Mouse (Mus musculus): ENCODE measurements around the gene G0s2. TPM values are rescaled to one million over a fixed set of nuclear protein-coding genes. Genes with fewer than 3 reads are reported as not detected.

Gene G0s2
- polyA plus RNA-seq (2015; fragmentation: Nextera tagmentation; extraction: Ambion mirVana), result 10.1 and 11.7 TPM in 2 replicates

DNA sequence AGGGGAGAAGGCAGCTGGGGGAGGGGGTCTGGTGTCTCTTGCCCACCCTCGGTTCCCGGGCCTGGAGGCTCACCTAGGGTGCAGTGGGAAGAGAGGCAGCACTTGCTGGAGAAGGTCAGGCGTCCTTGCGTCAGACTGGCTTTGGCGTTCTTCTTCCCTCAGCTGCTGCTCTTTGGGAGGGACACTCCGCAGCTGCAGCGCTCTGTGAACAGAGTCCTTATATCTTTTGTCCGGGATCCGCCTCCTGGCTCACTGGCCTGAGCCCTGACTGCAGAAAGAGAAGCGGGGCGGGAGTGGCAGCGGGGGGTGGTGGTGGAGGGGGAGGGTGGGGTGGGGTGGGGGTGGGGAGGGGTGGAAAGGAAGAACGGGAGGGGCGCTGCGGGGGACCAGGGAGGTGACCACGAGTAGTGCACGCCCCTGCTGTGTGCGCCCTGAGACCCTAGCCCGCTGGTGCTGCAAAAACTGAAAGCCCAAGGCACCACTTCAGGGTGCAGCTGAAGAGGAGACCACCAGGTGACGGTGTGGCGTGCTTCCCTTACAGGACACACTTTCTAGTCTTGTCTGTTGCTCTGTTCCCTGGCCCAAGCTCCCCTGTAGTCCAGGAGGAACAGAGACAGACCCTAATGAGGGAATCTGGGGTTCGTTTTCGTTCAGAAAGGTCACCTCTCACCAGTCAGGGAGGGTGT, at the start of gene G0s2:
Gene G0s2 (minus strand): TSS at position 302 of the 686 bp plus-strand sequence.
- peak within 1 kb of the TSS; percentile 48; the same call in 1 of the 2 replicates for H3K9ac ChIP-seq (ENCODE audit: low read depth, low read length)
- ATAC-seq, result peak; percentile 65
- peak within 1 kb of the TSS; percentile 63 for H3K4me2 ChIP-seq (replicated peaks; ENCODE audit: low read depth)
- H3K4me1 ChIP-seq (replicated peaks; ENCODE audit: control insufficient read depth, insufficient read depth, low read length), result 0 out of 2 replicates have a peak, but pooled peaks cover 3% of the 10 kb centered on the region
- H3K36me3 ChIP-seq (ENCODE audit: control insufficient read depth, insufficient read depth), result no peaks in the 10 kb centered on the region
- peak; percentile 76 for TF ChIP-seq CTCF (IDR thresholded peaks at IDR 0.05; ENCODE audit: low read depth)
- no peaks in the 10 kb centered on the region for H3K9me3 ChIP-seq (ENCODE audit: control insufficient read depth)
- peak within 1 kb of the TSS; percentile 28 for H3K27ac ChIP-seq (ENCODE audit: low read depth, low read length)
- H3K27me3 ChIP-seq (replicated peaks; ENCODE audit: control insufficient read depth, insufficient read depth, low read length), result no peaks in the 10 kb centered on the region
- peak within 1 kb of the TSS; percentile 30 for H3K4me3 ChIP-seq (ENCODE audit: low read depth, low read length)
- WGBS, result 1% methylated on average over 23 of the region's 23 CpGs

DNA sequence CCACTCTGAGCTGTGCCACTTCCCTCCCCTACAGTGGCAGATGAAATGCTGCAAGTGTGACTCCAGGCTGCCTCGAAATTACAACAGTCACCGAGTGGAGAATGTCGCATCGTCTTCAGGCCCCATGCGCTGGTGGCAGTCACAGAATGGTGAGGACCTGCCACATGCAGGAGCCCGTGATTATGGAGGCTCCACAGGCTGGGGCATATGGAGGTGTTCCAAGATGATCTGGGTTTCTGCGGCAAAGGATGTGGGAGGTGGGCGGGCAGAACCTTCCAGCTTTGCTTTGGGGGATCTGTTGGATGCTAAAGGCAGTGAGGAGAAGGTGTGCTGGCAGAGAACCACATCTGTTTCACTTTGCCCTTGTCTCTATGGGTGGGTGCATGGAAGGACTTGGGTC, 47.4 kb upstream of the G0s2 start:
- H3K4me2 ChIP-seq (replicated peaks; ENCODE audit: low read depth), result no peak overlapping the region

DNA sequence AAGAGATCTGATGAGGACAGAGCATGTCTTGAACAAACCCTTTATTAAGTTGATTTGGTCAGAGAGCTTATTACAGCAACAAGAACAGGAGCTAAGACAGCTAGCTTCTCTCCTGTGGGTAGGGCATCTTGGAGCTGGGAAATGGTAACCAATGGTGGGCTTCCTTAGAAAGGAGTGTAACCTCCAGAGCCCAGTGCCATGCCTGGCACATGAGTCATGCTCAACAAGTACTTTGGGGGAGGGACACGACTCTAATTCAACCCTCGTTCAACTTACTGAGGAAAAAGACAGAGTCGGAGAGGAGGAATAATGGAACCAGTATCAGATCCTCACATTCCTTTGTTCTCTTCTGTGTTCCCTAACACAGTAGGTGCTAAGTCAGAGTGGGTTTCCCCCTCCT, 46.7 kb upstream of the G0s2 start:
- Histone ChIP-seq H3K36me3 (ENCODE audit: control insufficient read depth, insufficient read depth) (no peaks in the 10 kb centered on the region), H3K4me3 (ENCODE audit: low read depth, low read length) (no peak overlapping the region), H3K4me2 (replicated peaks; ENCODE audit: low read depth) (no peak overlapping the region), H3K9me3 (ENCODE audit: control insufficient read depth) (no peaks in the 10 kb centered on the region), H3K27me3 (replicated peaks; ENCODE audit: control insufficient read depth, insufficient read depth, low read length) (no peaks in the 10 kb centered on the region), H3K9ac (ENCODE audit: low read depth, low read length) (no peak overlapping the region), H3K4me1 (replicated peaks; ENCODE audit: control insufficient read depth, insufficient read depth, low read length) (no peaks in the 10 kb centered on the region; the same call in 1 of the 2 replicates), H3K27ac (ENCODE audit: low read depth, low read length) (no peak overlapping the region)
- no peak for ATAC-seq
- 65% methylated on average over 3 of the region's 3 CpGs for WGBS
- TF ChIP-seq CTCF (IDR thresholded peaks at IDR 0.05; ENCODE audit: low read depth), result no peak

More for the DNA sequence above, 47.4 kb upstream of the G0s2 start:
- Histone ChIP-seq H3K4me1 (replicated peaks; ENCODE audit: control insufficient read depth, insufficient read depth, low read length) (no peaks in the 10 kb centered on the region; the same call in 1 of the 2 replicates), H3K4me3 (ENCODE audit: low read depth, low read length) (no peak overlapping the region), H3K27me3 (replicated peaks; ENCODE audit: control insufficient read depth, insufficient read depth, low read length) (no peaks in the 10 kb centered on the region), H3K27ac (ENCODE audit: low read depth, low read length) (no peak overlapping the region), H3K9me3 (ENCODE audit: control insufficient read depth) (no peaks in the 10 kb centered on the region), H3K36me3 (ENCODE audit: control insufficient read depth, insufficient read depth) (no peaks in the 10 kb centered on the region), H3K9ac (ENCODE audit: low read depth, low read length) (no peak overlapping the region)
- no peak for ATAC-seq
- 93% methylated on average over 8 of the region's 8 CpGs for WGBS
- TF ChIP-seq CTCF (IDR thresholded peaks at IDR 0.05; ENCODE audit: low read depth), result no peak

- no peak for TF ChIP-seq CTCF (IDR thresholded peaks at IDR 0.05; ENCODE audit: low read depth)
- ATAC-seq, result no peak; the same call in 1 of the 2 replicates
- Histone ChIP-seq H3K27me3 (replicated peaks; ENCODE audit: control insufficient read depth, insufficient read depth, low read length) (no peaks in the 10 kb centered on the region), H3K36me3 (ENCODE audit: control insufficient read depth, insufficient read depth) (no peaks in the 10 kb centered on the region), H3K9ac (ENCODE audit: low read depth, low read length) (0 out of 2 replicates have a peak overlapping the region, but pooled peaks have one; percentile 7), H3K27ac (ENCODE audit: low read depth, low read length) (no peak overlapping the region; the same call in 1 of the 2 replicates), H3K4me3 (ENCODE audit: low read depth, low read length) (no peak overlapping the region), H3K4me2 (replicated peaks; ENCODE audit: low read depth) (no peak overlapping the region), H3K4me1 (replicated peaks; ENCODE audit: control insufficient read depth, insufficient read depth, low read length) (no peaks in the 10 kb centered on the region; the same call in 1 of the 2 replicates), H3K9me3 (ENCODE audit: control insufficient read depth) (no peaks in the 10 kb centered on the region)
- WGBS, result 42% methylated on average over 6 of the region's 6 CpGs
Observed at GRCm38 (mm10) chr1:193317159-193317559, 44.1 kb upstream of the G0s2 start.

- Histone ChIP-seq H3K36me3 (ENCODE audit: control insufficient read depth, insufficient read depth) (no peaks in the 10 kb centered on the region), H3K9me3 (ENCODE audit: control insufficient read depth) (no peaks in the 10 kb centered on the region), H3K27me3 (replicated peaks; ENCODE audit: control insufficient read depth, insufficient read depth, low read length) (no peaks in the 10 kb centered on the region), H3K4me2 (replicated peaks; ENCODE audit: low read depth) (no peak overlapping the region), H3K4me1 (replicated peaks; ENCODE audit: control insufficient read depth, insufficient read depth, low read length) (no peaks in the 10 kb centered on the region; the same call in 1 of the 2 replicates), H3K9ac (ENCODE audit: low read depth, low read length) (no peak overlapping the region), H3K27ac (ENCODE audit: low read depth, low read length) (no peak overlapping the region), H3K4me3 (ENCODE audit: low read depth, low read length) (no peak overlapping the region)
- WGBS, result 78% methylated on average over 9 of the region's 9 CpGs
- ATAC-seq, result no peak
- TF ChIP-seq CTCF (IDR thresholded peaks at IDR 0.05; ENCODE audit: low read depth), result no peak
Observed at GRCm38 (mm10) chr1:193316358-193316750, 43.3 kb upstream of the G0s2 start.

DNA sequence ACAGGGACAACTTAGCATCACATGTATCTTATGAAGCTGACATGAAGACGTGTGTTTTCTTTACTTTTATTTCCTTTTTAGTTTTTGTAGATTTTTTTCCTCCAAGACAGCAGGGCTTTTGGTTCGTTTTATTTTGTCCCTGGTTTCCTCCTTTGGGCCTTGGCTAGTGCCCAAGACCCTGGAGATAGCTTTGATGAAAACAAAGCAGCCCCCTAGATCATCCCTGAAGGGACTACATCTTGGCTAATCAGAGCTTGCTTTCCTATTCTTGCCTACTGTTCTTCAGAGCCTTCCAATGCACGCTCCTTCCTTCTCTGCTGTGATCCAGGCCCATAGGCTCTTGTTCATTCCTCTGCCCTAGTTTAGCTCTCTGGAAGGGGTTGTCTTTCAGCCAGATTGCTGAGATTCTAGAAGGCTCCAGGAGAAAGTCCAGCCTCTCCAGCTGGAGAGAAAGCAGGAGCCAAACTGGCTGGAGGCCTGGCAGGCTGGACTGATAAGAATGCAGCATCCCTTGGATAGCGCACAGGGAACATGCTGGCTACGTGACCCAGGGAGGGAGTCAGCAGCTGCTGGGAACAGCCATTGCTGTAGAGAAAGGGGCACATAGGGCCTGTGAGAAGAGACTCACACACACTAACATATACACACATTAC, 42.8 kb upstream of the G0s2 start:
- no peak for TF ChIP-seq CTCF (IDR thresholded peaks at IDR 0.05; ENCODE audit: low read depth)
- Histone ChIP-seq H3K27ac (ENCODE audit: low read depth, low read length) (0 out of 2 replicates have a peak overlapping the region, but pooled peaks have one; percentile 11), H3K9ac (ENCODE audit: low read depth, low read length) (no peak overlapping the region), H3K9me3 (ENCODE audit: control insufficient read depth) (no peaks in the 10 kb centered on the region), H3K36me3 (ENCODE audit: control insufficient read depth, insufficient read depth) (no peaks in the 10 kb centered on the region), H3K4me1 (replicated peaks; ENCODE audit: control insufficient read depth, insufficient read depth, low read length) (no peaks in the 10 kb centered on the region; the same call in 1 of the 2 replicates), H3K4me3 (ENCODE audit: low read depth, low read length) (no peak overlapping the region), H3K4me2 (replicated peaks; ENCODE audit: low read depth) (no peak overlapping the region), H3K27me3 (replicated peaks; ENCODE audit: control insufficient read depth, insufficient read depth, low read length) (no peaks in the 10 kb centered on the region)
- no peak for ATAC-seq
- WGBS, result 67% methylated on average over 5 of the region's 5 CpGs

Data from intestine, postnatal 0 days (tissue).